Mouse (Mus musculus) central nervous system, embryonic 18 days (tissue): ENCODE results near the gene Agtr2. TPM values are rescaled to one million over a fixed set of nuclear protein-coding genes. Genes with fewer than 3 reads are reported as not detected.

Source experiments
- polyA plus RNA-seq: library from polyadenylated mRNA; depleted of rRNA; stranded (reverse); fragments of >200 nt; gene quantifications from 2 replicates; pipeline ENCODE4 v1.2.3, GENCODE M21; 2012; rRNA removed

Agtr2 gene
- polyA plus RNA-seq, result 0.93 and 3.4 TPM in 2 replicates

DNA sequence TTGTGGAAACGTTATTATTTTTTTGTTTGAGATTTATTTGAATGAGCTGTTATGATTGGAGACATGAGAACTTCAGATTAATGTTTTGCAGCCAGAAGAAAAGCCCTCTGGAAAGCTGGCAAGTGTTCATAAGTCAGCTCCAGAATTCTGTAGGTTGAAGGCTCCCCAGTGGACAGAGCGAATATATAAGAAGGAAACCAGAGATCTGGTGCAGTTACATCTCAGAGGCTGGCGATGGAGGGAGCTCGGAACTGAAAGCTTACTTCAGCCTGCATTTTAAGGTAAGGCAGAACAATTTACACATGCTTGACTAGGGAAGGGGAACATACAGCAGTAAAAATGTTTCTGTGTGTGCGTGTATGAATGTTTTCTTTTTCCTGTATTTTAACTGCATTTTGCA is at the start of gene Agtr2:
Agtr2 (plus strand) TSS at position 131 of the 400 bp plus-strand sequence.

Other genes starting within 250 kb of the Agtr2 start
- 0.01 TPM in 1 of 2 replicates, not detected in the other for gene Slc6a14, start 230.4 kb downstream of the Agtr2 start, polyA plus RNA-seq